Mouse (Mus musculus) erythroblast, embryonic 14.5 days (primary cell): ENCODE data around the gene Rasa2.

Experiments used
- GATA1 ChIP-seq: IDR thresholded peaks from 2 replicates; pipeline ENCODE4 v1.6.1; 2012; ENCODE audit warnings: low read length, inconsistent platforms, mixed read lengths
- TAL1 ChIP-seq: IDR thresholded peaks from 3 replicates; pipeline ENCODE4 v1.6.1; 2012; ENCODE audit warnings: low read length, inconsistent platforms, mixed read lengths

DNA sequence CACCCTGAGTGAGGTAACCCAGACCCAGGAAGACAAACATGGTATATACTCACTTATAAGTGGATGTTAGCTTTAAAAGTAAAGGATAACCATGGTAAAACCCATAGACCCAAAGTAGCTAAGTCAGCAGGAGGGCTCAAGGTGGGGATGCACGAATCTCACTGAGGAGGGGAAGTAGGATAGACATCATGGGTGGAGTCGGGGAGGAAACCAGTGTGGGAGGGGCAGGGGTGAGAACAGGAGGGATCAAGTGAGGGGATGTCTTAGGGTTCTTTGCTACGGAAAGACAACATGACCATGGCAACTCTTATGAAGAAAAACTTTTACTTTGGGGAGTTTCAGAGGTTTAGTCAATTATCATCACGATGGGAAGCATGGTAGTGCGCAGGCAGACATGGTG lies 47.2 kb upstream of the Rasa2 start:
- TF ChIP-seq GATA1 (no peak), TAL1 (no peak)
